Mouse (Mus musculus) lung, adult 18-20 months (tissue): Measurements from ENCODE around the gene Pcsk4.
"Not testable (repeated sequence)": the region's sequence is repeated elsewhere in the genome, so short reads cannot be mapped to it uniquely, and the experiment has no call there.

ENCODE experiments used
- DNase-seq, 2 experiments: peaks; one replicate each; pipeline ENCODE4 v3.0.0; 2022; ENCODE audit warnings: mixed read lengths in 2 of 2

Gene Pcsk4

GRCm38 (mm10) chr10:80347514-80347967 lies 18.2 kb upstream of the Pcsk4 start:
- peak; percentile 65 to 66 for DNase-seq

GRCm38 (mm10) chr10:80345929-80346328 lies 16.6 kb upstream of the Pcsk4 start:
- not testable (repeated sequence) for DNase-seq

- peak; percentile 70 to 76 for DNase-seq
Observed at GRCm38 (mm10) chr10:80345122-80345521, 15.8 kb upstream of the Pcsk4 start.

- DNase-seq, result peak; percentile 57 to 62
Observed at GRCm38 (mm10) chr10:80344131-80344661, 14.9 kb upstream of the Pcsk4 start.

GRCm38 (mm10) chr10:80343425-80343895 lies 14.2 kb upstream of the Pcsk4 start:
- DNase-seq, result no peak

GRCm38 (mm10) chr10:80342749-80343424 lies 13.6 kb upstream of the Pcsk4 start:
- peak; percentile 56 to 74 for DNase-seq

- DNase-seq, result no peak
Observed at GRCm38 (mm10) chr10:80342305-80342748, 13.0 kb upstream of the Pcsk4 start.

GRCm38 (mm10) chr10:80341491-80342304 lies 12.4 kb upstream of the Pcsk4 start:
- DNase-seq, result no peak

GRCm38 (mm10) chr10:80341026-80341425 lies 11.7 kb upstream of the Pcsk4 start:
- no peak for DNase-seq

- peak; percentile 82 for DNase-seq
Observed at GRCm38 (mm10) chr10:80339941-80340750, 10.8 kb upstream of the Pcsk4 start.

- no peak for DNase-seq
Observed at GRCm38 (mm10) chr10:80336263-80336662, 7.0 kb upstream of the Pcsk4 start.

- no peak for DNase-seq
Observed at GRCm38 (mm10) chr10:80332525-80332989, 3.3 kb upstream of the Pcsk4 start.

- DNase-seq, result peak in 1 of 2 experiments; percentile 49
Observed at GRCm38 (mm10) chr10:80331636-80332524, 2.6 kb upstream of the Pcsk4 start.

- peak; percentile 57 to 66 for DNase-seq
Observed at GRCm38 (mm10) chr10:80330888-80331287, 1.6 kb upstream of the Pcsk4 start.

- DNase-seq, result no peak
Observed at GRCm38 (mm10) chr10:80330084-80330483, 786 bp upstream of the Pcsk4 start.

- DNase-seq, result no peak
Observed at GRCm38 (mm10) chr10:80325045-80325444, 4.3 kb downstream of the Pcsk4 start.

- no peak for DNase-seq
Observed at GRCm38 (mm10) chr10:80324120-80325037, 4.9 kb downstream of the Pcsk4 start.

GRCm38 (mm10) chr10:80323261-80324119 lies 5.8 kb downstream of the Pcsk4 start:
- DNase-seq, result peak; percentile 81 to 88

- DNase-seq, result peak in 1 of 2 experiments; percentile 48
Observed at GRCm38 (mm10) chr10:80322811-80323211, 6.5 kb downstream of the Pcsk4 start.
